Mouse (Mus musculus): ENCODE measurements around the gene Cd274. TPM values are rescaled to one million over a fixed set of nuclear protein-coding genes. Genes with fewer than 3 reads are reported as not detected.

The Cd274 gene
- 52.0 TPM for polyA plus RNA-seq (2017; shearing (Covaris generic))

GRCm38 (mm10) chr19:29366969-29367622 is at the start of gene Cd274, which contains the start of gene Plgrkt:
TSS of gene Cd274 (plus strand) at chr19:29367455.
TSS of gene Plgrkt (minus strand) at chr19:29367390.

GRCm38 (mm10) chr19:29325053-29325851 is 42.0 kb upstream of the Cd274 start, which contains the start of gene Insl6:
TSS of gene Insl6 (minus strand) at chr19:29325356.

GRCm38 (mm10) chr19:29334068-29334745 is 33.0 kb upstream of the Cd274 start, which contains the start of gene Rln1:
TSS of gene Rln1 (minus strand) at chr19:29334670.

GRCm38 (mm10) chr19:29410619-29411018 is 43.4 kb downstream of the Cd274 start, which contains the start of gene Pdcd1lg2:
TSS of gene Pdcd1lg2 (plus strand) at chr19:29410919.

Other genes with a start within 250 kb of the Cd274 start
- gene Jak2, start 115.6 kb upstream of the Cd274 start, polyA plus RNA-seq (2017; shearing (Covaris generic)), result 9.6 TPM
- 26.8 TPM for gene Insl6, start 42.1 kb upstream of the Cd274 start, polyA plus RNA-seq (2017; shearing (Covaris generic))
- gene Rln1, start 32.8 kb upstream of the Cd274 start, polyA plus RNA-seq (2017; shearing (Covaris generic)), result not detected
- gene Plgrkt, start 65 bp upstream of the Cd274 start, polyA plus RNA-seq (2017; shearing (Covaris generic)), result 301 TPM
- 18.5 TPM for gene Pdcd1lg2, start 43.5 kb downstream of the Cd274 start, polyA plus RNA-seq (2017; shearing (Covaris generic))
- 1.7 TPM for gene Ric1, start 154.8 kb downstream of the Cd274 start, polyA plus RNA-seq (2017; shearing (Covaris generic))